Mouse (Mus musculus) central nervous system, embryonic 14 days (tissue): ENCODE results near the gene Vmn2r91. TPM values are rescaled to one million over a fixed set of nuclear protein-coding genes. Genes with fewer than 3 reads are reported as not detected.

Experiments
- polyA plus RNA-seq: library from polyadenylated mRNA; depleted of rRNA; stranded (reverse); fragments of >200 nt; gene quantifications from 2 replicates; pipeline ENCODE4 v1.2.3, GENCODE M21; 2012; rRNA removed

The Vmn2r91 gene
- polyA plus RNA-seq, result not detected in 2 replicates

GRCm38 (mm10) chr17:18084716-18085115 lies at the start of gene Vmn2r91:
Gene Vmn2r91 (plus strand): TSS chr17:18085016.

GRCm38 (mm10) chr17:18049124-18049523 lies 35.7 kb upstream of the Vmn2r91 start, which contains the start of gene Vmn2r124:
Gene Vmn2r124 (plus strand): TSS chr17:18049424.

DNA sequence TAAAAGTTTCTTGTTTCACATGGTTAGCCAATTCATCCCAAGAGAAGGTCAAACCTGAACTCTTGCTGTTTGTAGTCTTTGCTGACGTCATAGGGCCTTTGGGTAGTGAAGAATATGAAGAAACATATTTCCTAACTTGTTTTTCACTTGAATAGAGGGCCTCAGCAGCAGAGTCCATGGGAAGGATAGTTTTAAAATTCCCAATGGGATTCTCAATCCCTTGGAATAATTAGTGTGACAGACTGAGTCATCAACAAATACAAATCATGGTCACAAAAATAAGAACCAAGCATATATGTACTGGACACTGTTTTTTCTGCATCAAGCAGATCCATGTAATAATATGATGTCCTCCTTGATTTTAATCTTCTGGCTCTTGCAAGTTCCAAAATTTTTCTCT lies 66.8 kb downstream of the Vmn2r91 start, which contains the start of gene Vmn2r92:
TSS of gene Vmn2r92 (plus strand) at position 301 of the 400 bp plus-strand sequence.

Other genes with a start within 250 kb of the Vmn2r91 start
- 0.12 and 0.26 TPM in 2 replicates for gene Has1, start 229.8 kb upstream of the Vmn2r91 start, polyA plus RNA-seq
- 0.09 and 0.10 TPM in 2 replicates for gene Fpr1, start 201.1 kb upstream of the Vmn2r91 start, polyA plus RNA-seq
- 0.27 and 0.39 TPM in 2 replicates for gene Fpr2, start 197.2 kb upstream of the Vmn2r91 start, polyA plus RNA-seq
- gene Fpr3, start 197.2 kb upstream of the Vmn2r91 start, polyA plus RNA-seq, result not detected in 2 replicates
- not detected in 2 replicates for gene Fpr-rs4, start 63.3 kb upstream of the Vmn2r91 start, polyA plus RNA-seq
- gene Vmn2r124, start 35.6 kb upstream of the Vmn2r91 start, polyA plus RNA-seq, result not detected in 2 replicates
- gene Vmn2r92, start 66.9 kb downstream of the Vmn2r91 start, polyA plus RNA-seq, result not detected in 2 replicates
- not detected in 2 replicates for gene Vmn2r94, start 192.7 kb downstream of the Vmn2r91 start, polyA plus RNA-seq
- not detected in 2 replicates for gene Vmn2r93, start 213.1 kb downstream of the Vmn2r91 start, polyA plus RNA-seq